Mouse (Mus musculus): ENCODE data around the gene Pax2. TPM values are rescaled to one million over a fixed set of nuclear protein-coding genes. Genes with fewer than 3 reads are reported as not detected.
"Not testable (repeated sequence)": the region's sequence is repeated elsewhere in the genome, so short reads cannot be mapped to it uniquely, and the experiment has no call there.

Pax2 gene
- polyA plus RNA-seq, 1 experiment from 2014 or later = 0.20 TPM

DNA sequence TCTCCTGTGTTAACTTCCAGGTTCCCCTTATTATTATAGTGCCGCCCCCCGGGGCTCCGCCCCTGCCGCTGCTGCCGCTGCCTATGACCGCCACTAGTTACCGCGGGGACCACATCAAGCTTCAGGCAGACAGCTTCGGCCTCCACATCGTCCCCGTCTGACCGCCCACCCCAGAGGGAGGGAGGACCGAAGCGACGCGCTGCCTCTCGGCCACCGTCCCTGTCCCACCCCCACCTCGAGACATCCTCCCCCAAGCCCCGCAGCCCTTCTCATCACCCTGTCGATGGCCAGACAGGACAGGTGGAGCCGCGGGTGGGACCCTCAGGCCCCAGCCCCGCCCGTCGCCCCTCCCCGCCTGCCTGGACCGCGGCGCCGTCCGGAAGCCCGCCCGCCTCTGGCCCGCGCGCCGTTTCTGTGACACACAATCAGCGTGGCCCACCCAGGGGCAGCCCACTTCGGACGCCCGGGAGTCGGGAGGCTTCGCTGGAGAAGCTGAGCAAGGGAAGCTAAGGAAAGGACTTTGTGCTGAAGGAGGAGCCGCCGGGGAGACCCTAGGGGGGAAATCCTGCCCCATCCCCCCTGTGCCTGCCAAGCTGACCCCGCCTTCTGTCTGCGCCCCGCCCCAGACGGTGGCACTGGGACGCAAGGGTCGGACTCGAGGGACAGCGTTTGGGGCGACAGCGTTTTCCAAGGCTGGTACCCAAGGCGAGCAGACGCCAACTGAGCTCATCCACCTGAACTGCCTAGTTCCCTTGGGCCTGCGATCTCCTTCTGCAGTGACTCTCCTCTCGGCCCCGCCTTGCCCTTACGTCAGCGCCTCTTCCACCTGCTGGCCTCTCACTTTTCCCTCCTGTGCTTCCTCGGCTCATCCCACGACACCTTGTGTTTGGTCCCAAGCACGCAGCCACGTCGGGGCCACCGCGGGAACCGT lies 80.4 kb downstream of the Pax2 start:
- peaks cover 91% of the 10 kb centered on the region for H3K27me3 ChIP-seq (ENCODE audit: insufficient read depth, poor library complexity, severe bottlenecking)
- peak overlapping the region; percentile 59 for H3K27ac ChIP-seq
- peak; percentile 75 for DNase-seq (ENCODE audit: low spot score)
- peak overlapping the region; percentile 66 for H3K4me3 ChIP-seq
- under 1% methylated on average over 70 of the region's 71 CpGs for WGBS
- H3K9me3 ChIP-seq = no peaks in the 10 kb centered on the region
- no peaks in the 10 kb centered on the region for H3K36me3 ChIP-seq
- H3K4me1 ChIP-seq = peaks cover 34% of the 10 kb centered on the region

- peak overlapping the region; percentile 66; the same call in 1 of the 2 replicates for H3K4me3 ChIP-seq
- no peaks in the 10 kb centered on the region for H3K36me3 ChIP-seq
- H3K9me3 ChIP-seq = no peaks in the 10 kb centered on the region
- no peak overlapping the region for H3K27ac ChIP-seq
- 2% methylated on average over 37 of the region's 37 CpGs for WGBS
- peak; percentile 61 for DNase-seq (ENCODE audit: low spot score)
- peaks cover 78% of the 10 kb centered on the region for H3K27me3 ChIP-seq (ENCODE audit: insufficient read depth, poor library complexity, severe bottlenecking)
- peaks cover 34% of the 10 kb centered on the region for H3K4me1 ChIP-seq
Measured at GRCm38 (mm10) chr19:44837426-44838205, 81.8 kb downstream of the Pax2 start.

GRCm38 (mm10) chr19:44838321-44838720 lies 82.5 kb downstream of the Pax2 start:
- Histone ChIP-seq H3K9me3 (no peaks in the 10 kb centered on the region), H3K4me1 (peaks cover 34% of the 10 kb centered on the region), H3K27me3 (ENCODE audit: insufficient read depth, poor library complexity, severe bottlenecking) (peaks cover 78% of the 10 kb centered on the region), H3K4me3 (no peak overlapping the region), H3K27ac (no peak overlapping the region), H3K36me3 (no peaks in the 10 kb centered on the region)
- DNase-seq (ENCODE audit: low spot score) = no peak
- 14% methylated on average over 9 of the region's 9 CpGs for WGBS

- H3K4me1 ChIP-seq, H3K9me3 ChIP-seq, H3K27ac ChIP-seq, H3K4me3 ChIP-seq, H3K36me3 ChIP-seq: not testable (repeated sequence)
- DNase-seq (ENCODE audit: low spot score) = peak; percentile 13
- WGBS = 86% methylated on average over 15 of the region's 15 CpGs
- H3K27me3 ChIP-seq (ENCODE audit: insufficient read depth, poor library complexity, severe bottlenecking) = peaks cover 52% of the 10 kb centered on the region
Measured at GRCm38 (mm10) chr19:44842661-44843060, 86.8 kb downstream of the Pax2 start.

GRCm38 (mm10) chr19:44849465-44849864 lies 93.6 kb downstream of the Pax2 start:
- Histone ChIP-seq H3K4me1 (0 out of 2 replicates have a peak, but pooled peaks cover 3% of the 10 kb centered on the region), H3K27ac (no peak overlapping the region), H3K9me3 (no peaks in the 10 kb centered on the region), H3K36me3 (no peaks in the 10 kb centered on the region), H3K27me3 (ENCODE audit: insufficient read depth, poor library complexity, severe bottlenecking) (peaks cover 42% of the 10 kb centered on the region), H3K4me3 (no peak overlapping the region)
- WGBS = 70% methylated on average over 12 of the region's 12 CpGs
- DNase-seq (ENCODE audit: low spot score) = peak; percentile 53

DNA sequence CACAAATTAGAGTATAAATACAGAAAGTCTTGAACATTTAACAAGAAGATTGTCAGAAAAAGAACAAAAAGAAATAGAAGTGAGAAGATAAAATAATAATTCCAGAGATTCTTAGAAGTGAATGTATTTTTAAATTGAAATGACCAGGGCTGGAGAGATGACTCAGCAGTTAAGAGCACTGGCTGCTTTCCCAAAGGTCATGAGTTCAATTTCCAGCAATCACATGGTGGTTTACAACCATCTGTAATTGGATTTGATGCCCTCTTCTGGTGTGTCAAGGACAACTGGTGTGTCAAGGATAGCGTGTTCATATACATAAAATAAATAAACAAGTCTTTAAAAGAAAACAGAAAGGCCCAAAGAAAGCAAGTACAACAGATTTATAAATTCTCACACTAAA lies 102.8 kb downstream of the Pax2 start:
- Histone ChIP-seq H3K36me3 (no peaks in the 10 kb centered on the region), H3K4me1 (no peaks in the 10 kb centered on the region), H3K9me3 (no peaks in the 10 kb centered on the region), H3K4me3 (no peak overlapping the region), H3K27me3 (ENCODE audit: insufficient read depth, poor library complexity, severe bottlenecking) (no peaks in the 10 kb centered on the region), H3K27ac (no peak overlapping the region)
- DNase-seq (ENCODE audit: low spot score) = no peak
- WGBS = 89% methylated on average over 1 of the region's 1 CpGs

DNA sequence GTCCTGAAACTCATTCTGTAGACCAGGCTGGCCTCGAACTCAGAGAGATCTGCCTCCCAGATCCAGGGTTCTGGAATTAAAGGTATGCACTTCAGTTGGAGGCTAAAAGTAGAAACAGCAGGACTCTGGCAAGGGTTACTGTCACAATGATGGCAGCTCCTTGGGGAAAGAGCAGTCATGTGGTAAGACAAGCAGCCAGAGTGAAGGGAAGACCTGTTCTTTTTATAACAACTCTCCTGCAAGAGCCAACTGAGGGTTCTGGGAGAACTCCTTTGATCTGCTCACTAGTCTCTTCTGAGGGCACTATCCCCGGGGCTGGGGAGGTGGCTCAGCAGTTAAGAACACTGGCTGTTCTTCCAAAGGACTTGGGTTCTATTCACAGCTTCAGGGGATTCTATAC lies 112.9 kb downstream of the Pax2 start:
- WGBS = 35% methylated on average over 2 of the region's 2 CpGs
- no peak for DNase-seq (ENCODE audit: low spot score)
- no peaks in the 10 kb centered on the region for H3K4me1 ChIP-seq

GRCm38 (mm10) chr19:44874186-44874898 lies 118.5 kb downstream of the Pax2 start:
- H3K4me3 ChIP-seq = no peak overlapping the region
- H3K27ac ChIP-seq = no peak overlapping the region
- H3K36me3 ChIP-seq = no peaks in the 10 kb centered on the region
- whole genome bisulfite sequencing = 69% methylated on average over 15 of the region's 15 CpGs
- no peaks in the 10 kb centered on the region for H3K9me3 ChIP-seq
- peak; percentile 55 for DNase-seq (ENCODE audit: low spot score)
- H3K4me1 ChIP-seq = no peaks in the 10 kb centered on the region
- peaks cover 53% of the 10 kb centered on the region for H3K27me3 ChIP-seq (ENCODE audit: insufficient read depth, poor library complexity, severe bottlenecking)

More for the DNA sequence above, 112.9 kb downstream of the Pax2 start:
- Histone ChIP-seq H3K27ac (no peak overlapping the region), H3K36me3 (no peaks in the 10 kb centered on the region), H3K9me3 (no peaks in the 10 kb centered on the region), H3K27me3 (ENCODE audit: insufficient read depth, poor library complexity, severe bottlenecking) (peaks cover 30% of the 10 kb centered on the region), H3K4me3 (no peak overlapping the region)

GRCm38 (mm10) chr19:44874928-44875327 lies 119.1 kb downstream of the Pax2 start:
- H3K4me3 ChIP-seq = no peak overlapping the region
- H3K27ac ChIP-seq = no peak overlapping the region
- peak; percentile 71 for DNase-seq (ENCODE audit: low spot score)
- WGBS = 25% methylated on average over 6 of the region's 6 CpGs
- H3K27me3 ChIP-seq (ENCODE audit: insufficient read depth, poor library complexity, severe bottlenecking) = peaks cover 54% of the 10 kb centered on the region
- H3K4me1 ChIP-seq = no peaks in the 10 kb centered on the region
- no peaks in the 10 kb centered on the region for H3K36me3 ChIP-seq
- no peaks in the 10 kb centered on the region for H3K9me3 ChIP-seq

- 70% methylated on average over 1 of the region's 1 CpGs for WGBS
- Histone ChIP-seq H3K9me3 (no peaks in the 10 kb centered on the region), H3K4me1 (no peaks in the 10 kb centered on the region), H3K36me3 (no peaks in the 10 kb centered on the region), H3K4me3 (no peak overlapping the region), H3K27me3 (ENCODE audit: insufficient read depth, poor library complexity, severe bottlenecking) (peaks cover 58% of the 10 kb centered on the region), H3K27ac (no peak overlapping the region)
- DNase-seq (ENCODE audit: low spot score) = peak; percentile 11
Measured at GRCm38 (mm10) chr19:44875718-44876117, 119.9 kb downstream of the Pax2 start.

- DNase-seq (ENCODE audit: low spot score) = peak; percentile 17
- no peak overlapping the region for H3K27ac ChIP-seq
- WGBS = 81% methylated on average over 7 of the region's 7 CpGs
- H3K4me3 ChIP-seq = no peak overlapping the region
- H3K4me1 ChIP-seq = peaks cover 6% of the 10 kb centered on the region
- peaks cover 58% of the 10 kb centered on the region for H3K27me3 ChIP-seq (ENCODE audit: insufficient read depth, poor library complexity, severe bottlenecking)
- H3K36me3 ChIP-seq = no peaks in the 10 kb centered on the region
- no peaks in the 10 kb centered on the region for H3K9me3 ChIP-seq
Measured at GRCm38 (mm10) chr19:44876529-44876928, 120.7 kb downstream of the Pax2 start.

- Histone ChIP-seq H3K4me1 (peaks cover 42% of the 10 kb centered on the region), H3K4me3 (peak overlapping the region; percentile 63), H3K36me3 (no peaks in the 10 kb centered on the region), H3K9me3 (no peaks in the 10 kb centered on the region), H3K27me3 (ENCODE audit: insufficient read depth, poor library complexity, severe bottlenecking) (peaks cover 56% of the 10 kb centered on the region), H3K27ac (peak overlapping the region; percentile 89)
- WGBS = 2% methylated on average over 31 of the region's 31 CpGs
- peak; percentile 79 for DNase-seq (ENCODE audit: low spot score)
Measured at GRCm38 (mm10) chr19:44882552-44883024, 126.7 kb downstream of the Pax2 start.

Measured in heart, embryonic 10.5 days (tissue).